Mouse (Mus musculus) embryonic facial prominence, embryonic 14.5 days (tissue): ENCODE data around the gene Rhou. TPM values are rescaled to one million over a fixed set of nuclear protein-coding genes. Genes with fewer than 3 reads are reported as not detected.
"Not testable (repeated sequence)": the region's sequence is repeated elsewhere in the genome, so short reads cannot be mapped to it uniquely, and the experiment has no call there.

ENCODE experiments used
- ATAC-seq: fragments of 200-750 bp; cut with Nextera tagmentation; 2 replicates; pipeline ENCODE4 v1.8.0; 2017; ENCODE audit warnings: low read depth, moderate number of reproducible peaks, moderate TSS enrichment
- DNase-seq: peaks from one replicate; pipeline ENCODE4 v3.0.0-alpha.2; 2015; ENCODE audit warnings: low spot score
- H3K27ac ChIP-seq: fragments of 300-500 bp; sonication (generic); replicated peaks from 2 replicates; pipeline ENCODE4 v1.5.1; 2014; ENCODE audit warnings: low read depth, mild to moderate bottlenecking, low read length, moderate library complexity
- H3K27me3 ChIP-seq: fragments of 300-500 bp; sonication (generic); replicated peaks from 2 replicates; pipeline ENCODE4 v1.6.1; 2014; ENCODE audit warnings: low read length; ENCODE audit not compliant: control insufficient read depth, insufficient read depth
- H3K36me3 ChIP-seq: fragments of 300-500 bp; sonication (generic); 2 replicates; pipeline ENCODE4 v1.6.1; 2014; ENCODE audit warnings: low read length, mixed read lengths; ENCODE audit not compliant: control insufficient read depth, insufficient read depth
- H3K4me1 ChIP-seq: fragments of 300-500 bp; sonication (generic); 2 replicates; pipeline ENCODE4 v1.6.1; 2014; ENCODE audit warnings: antibody characterized with exemption, low read length; ENCODE audit not compliant: control insufficient read depth, insufficient read depth
- H3K4me2 ChIP-seq: fragments of 300-500 bp; sonication (generic); 2 replicates; pipeline ENCODE4 v1.6.1; 2014; ENCODE audit warnings: low read depth, mild to moderate bottlenecking, low read length, moderate library complexity, mixed read lengths
- H3K4me3 ChIP-seq: fragments of 300-500 bp; sonication (generic); 2 replicates; pipeline ENCODE4 v1.5.1; 2014; ENCODE audit warnings: low read depth, mild to moderate bottlenecking, low read length
- H3K9ac ChIP-seq: fragments of 300-500 bp; sonication (generic); 2 replicates; pipeline ENCODE4 v1.6.1; 2014; ENCODE audit warnings: low read depth, mild to moderate bottlenecking, low read length, moderate library complexity, mixed read lengths
- H3K9me3 ChIP-seq: fragments of 300-500 bp; sonication (generic); 2 replicates; pipeline ENCODE4 v1.6.1; 2016; ENCODE audit warnings: low read length; ENCODE audit not compliant: control insufficient read depth
- WGBS: fragments of 180-500 bp; shearing (Covaris S2); extraction: QIAGEN DNeasy Blood & Tissue Kit; methylation state at CpG from one replicate; pipeline ENCODE4 v1.1.7; 2014; 5-methylcytosine and 5-hydroxymethylcytosine counted together
- polyA plus RNA-seq: library from polyadenylated mRNA; unstranded; fragments of >200 nt; fragmentation: Nextera tagmentation; extraction: Ambion mirVana; gene quantifications from 2 replicates; pipeline ENCODE4 v1.2.1, GENCODE M21; 2014

Gene Rhou
- 9.5 and 9.6 TPM in 2 replicates for polyA plus RNA-seq

- Histone ChIP-seq H3K27me3 (no peaks in the 10 kb centered on the region), H3K4me2 (peak within 1 kb of the TSS; percentile 48), H3K4me1 (peaks cover 18% of the 10 kb centered on the region), H3K9me3 (no peaks in the 10 kb centered on the region), H3K9ac (peak within 1 kb of the TSS; percentile 85), H3K27ac (peak within 1 kb of the TSS; percentile 94), H3K36me3 (peaks cover 25% of the 10 kb centered on the region), H3K4me3 (peak within 1 kb of the TSS; percentile 78)
- WGBS = 2% methylated on average over 4 of the region's 58 CpGs
- peak; percentile 96 for DNase-seq
- ATAC-seq = peak; percentile 94
Observed at GRCm38 (mm10) chr8:123653308-123653993, at the start of gene Rhou. Rhou (plus strand) TSS chr8:123653929.

- not testable (repeated sequence) for H3K9ac ChIP-seq, DNase-seq
Observed at GRCm38 (mm10) chr8:123612652-123613051, 41.1 kb upstream of the Rhou start.

GRCm38 (mm10) chr8:123623523-123623922 lies 30.2 kb upstream of the Rhou start:
- not testable (repeated sequence) for H3K9ac ChIP-seq, H3K4me1 ChIP-seq, H3K27ac ChIP-seq, ATAC-seq, DNase-seq, H3K36me3 ChIP-seq, H3K4me2 ChIP-seq, H3K9me3 ChIP-seq, H3K4me3 ChIP-seq
- WGBS = no CpG with 5 or more reads among the region's 39 CpGs
- peaks cover 14% of the 10 kb centered on the region for H3K27me3 ChIP-seq

More at GRCm38 (mm10) chr8:123612652-123613051, 41.1 kb upstream of the Rhou start:
- H3K4me1 ChIP-seq, H3K4me3 ChIP-seq, H3K27me3 ChIP-seq, H3K36me3 ChIP-seq, H3K4me2 ChIP-seq, ATAC-seq, H3K27ac ChIP-seq, H3K9me3 ChIP-seq: not testable (repeated sequence)
- WGBS = 80% methylated on average over 1 of the region's 5 CpGs

- H3K4me3 ChIP-seq = no peak overlapping the region
- H3K27ac ChIP-seq = no peak overlapping the region
- H3K9me3 ChIP-seq = no peaks in the 10 kb centered on the region
- ATAC-seq (no peak), DNase-seq (no peak)
- peaks cover 14% of the 10 kb centered on the region for H3K27me3 ChIP-seq
- H3K4me2 ChIP-seq = no peak overlapping the region
- peaks cover 5% of the 10 kb centered on the region; the same call in 1 of the 2 replicates for H3K4me1 ChIP-seq
- H3K36me3 ChIP-seq = no peaks in the 10 kb centered on the region
- 58% methylated on average over 4 of the region's 5 CpGs for WGBS
- H3K9ac ChIP-seq = no peak overlapping the region
Observed at GRCm38 (mm10) chr8:123624274-123624673, 29.5 kb upstream of the Rhou start.

- 43% methylated on average over 1 of the region's 1 CpGs for WGBS
- no peak overlapping the region for H3K4me2 ChIP-seq
- H3K27me3 ChIP-seq = peaks cover 14% of the 10 kb centered on the region
- H3K4me3 ChIP-seq = no peak overlapping the region
- H3K27ac ChIP-seq = no peak overlapping the region
- DNase-seq (no peak), ATAC-seq (no peak)
- H3K4me1 ChIP-seq = peaks cover 9% of the 10 kb centered on the region; the same call in 1 of the 2 replicates
- no peaks in the 10 kb centered on the region for H3K36me3 ChIP-seq
- no peak overlapping the region for H3K9ac ChIP-seq
- no peaks in the 10 kb centered on the region for H3K9me3 ChIP-seq
Observed at GRCm38 (mm10) chr8:123624702-123625101, 29.0 kb upstream of the Rhou start.

GRCm38 (mm10) chr8:123625717-123626116 lies 28.0 kb upstream of the Rhou start:
- Histone ChIP-seq H3K27me3 (peaks cover 14% of the 10 kb centered on the region), H3K9ac (no peak overlapping the region), H3K4me1 (peaks cover 9% of the 10 kb centered on the region; the same call in 1 of the 2 replicates), H3K4me3 (no peak overlapping the region), H3K36me3 (no peaks in the 10 kb centered on the region), H3K9me3 (no peaks in the 10 kb centered on the region), H3K4me2 (no peak overlapping the region), H3K27ac (no peak overlapping the region)
- no peak for DNase-seq
- WGBS = 17% methylated on average over 2 of the region's 2 CpGs
- no peak for ATAC-seq

GRCm38 (mm10) chr8:123627410-123628147 lies 26.1 kb upstream of the Rhou start:
- DNase-seq (no peak), ATAC-seq (no peak)
- peaks cover 9% of the 10 kb centered on the region; the same call in 1 of the 2 replicates for H3K4me1 ChIP-seq
- H3K9ac ChIP-seq = no peak overlapping the region
- H3K27me3 ChIP-seq = peaks cover 14% of the 10 kb centered on the region
- no peak overlapping the region for H3K4me2 ChIP-seq
- H3K27ac ChIP-seq = no peak overlapping the region
- H3K36me3 ChIP-seq = no peaks in the 10 kb centered on the region
- WGBS = 62% methylated on average over 6 of the region's 6 CpGs
- H3K9me3 ChIP-seq = no peaks in the 10 kb centered on the region
- H3K4me3 ChIP-seq = no peak overlapping the region

GRCm38 (mm10) chr8:123628253-123628967 lies 25.3 kb upstream of the Rhou start:
- Histone ChIP-seq H3K4me1 (peaks cover 9% of the 10 kb centered on the region; the same call in 1 of the 2 replicates), H3K4me2 (peak overlapping the region; percentile 60), H3K4me3 (peak overlapping the region; percentile 32), H3K27me3 (peaks cover 14% of the 10 kb centered on the region), H3K27ac (no peak overlapping the region), H3K36me3 (no peaks in the 10 kb centered on the region), H3K9me3 (no peaks in the 10 kb centered on the region), H3K9ac (no peak overlapping the region)
- DNase-seq = no peak
- peak; percentile 16; the same call in 1 of the 2 replicates for ATAC-seq
- WGBS = 2% methylated on average over 8 of the region's 8 CpGs
